Mouse (Mus musculus): ENCODE results near the gene Il20.

DNA sequence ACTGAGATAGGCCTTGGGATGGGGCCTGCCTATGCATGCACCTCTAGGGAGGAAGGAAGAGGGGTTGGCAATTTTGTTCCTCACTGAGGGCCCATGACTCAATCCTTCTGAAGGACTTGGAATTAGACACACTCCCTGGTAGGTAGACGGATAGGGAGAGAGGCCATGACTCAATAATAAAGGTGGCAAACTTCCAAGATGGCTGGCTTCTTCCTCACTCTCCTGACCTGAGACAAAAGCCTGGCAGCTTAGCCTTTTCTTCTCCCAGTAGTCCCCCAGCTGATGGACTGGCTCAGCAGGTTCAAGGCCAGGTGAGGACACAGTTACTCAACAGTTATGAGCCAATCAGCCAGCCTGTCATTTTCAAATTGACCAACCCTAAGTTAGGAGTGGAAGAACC is 18.8 kb downstream of the Il20 start:
- TF ChIP-seq CTCF (conservative IDR thresholded peaks at IDR 0.05; ENCODE audit: insufficient read depth, insufficient read length, low read depth, low read length) = no peak
- no peak for TF ChIP-seq POLR2A (IDR thresholded peaks at IDR 0.05; ENCODE audit: low read depth, low read length)

Data from kidney, adult 2 months (tissue).